In the genomic region with DNA sequence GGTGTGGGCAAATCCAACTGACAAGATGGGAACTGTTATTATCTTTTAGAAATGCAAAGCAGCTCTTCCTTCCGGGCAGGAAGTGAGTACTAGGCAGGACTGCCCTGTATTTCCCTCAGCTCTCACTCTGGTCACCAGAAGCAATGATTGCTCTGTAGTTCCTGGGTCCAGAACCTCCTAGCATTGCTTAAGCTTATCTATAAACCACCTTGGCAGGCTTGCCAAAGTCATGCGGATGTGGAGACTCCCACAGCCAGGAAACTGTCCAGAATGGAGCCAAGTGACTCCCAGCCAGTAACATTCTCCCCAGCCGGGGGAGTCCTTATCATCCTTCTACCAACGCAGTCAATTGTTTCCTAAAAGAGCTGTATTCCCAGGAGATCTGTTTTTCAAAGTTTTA, we compare ENCODE assay signal across 11 mouse cellular contexts. TPM values are rescaled to one million over a fixed set of nuclear protein-coding genes. Genes with fewer than 3 reads are reported as not detected.
DNase-seq lines count a peak whose midpoint lies in the region; ATAC-seq and TF ChIP-seq lines count a peak whose summit lies in the region.
"Had no signal": no experiment of that assay in that cellular context is flagged by ENCODE, and none has a peak within 500 bp of the region (broad histone marks: within the 10 kb centered on the region; RNA-seq: fewer than 3 reads in every experiment).

No protein-coding gene starts in this region.

- H3K4me1 ChIP-seq in lung, adult 2 months (ENCODE audit: control insufficient read depth, insufficient read depth, low read length) = peaks cover 6% of the 10 kb centered on the region
- H3K4me1 ChIP-seq: midbrain, embryonic 12.5 days had no signal

- intact Hi-C loops in gastrocnemius, postnatal 14 days (cut with DNase I; ENCODE audit: low total_unique reads) = no loop called here

- no peak for TF ChIP-seq POLR2A in lung, adult 2 months (IDR thresholded peaks at IDR 0.05; ENCODE audit: borderline replicate concordance, extremely low read depth, low read depth, low read length)

- DNase-seq in 3134 (ENCODE audit: extremely low read depth, insufficient read length, low spot score) = peak; percentile 18
- DNase-seq in adrenal gland, postnatal 10 days = peak; percentile 52
- DNase-seq in lung, adult 2 months = peak; percentile 28
- no peak for DNase-seq in gastrocnemius, adult 18-20 months (ENCODE audit: low spot score)
- DNase-seq in thymus, postnatal 25 days = no peak
- DNase-seq in layer of hippocampus, postnatal 36 days = no peak
- no peak for DNase-seq in gastrocnemius, postnatal 14 days
- DNase-seq: spleen, adult 18-20 months had no signal

- 15% methylated on average over 4 of the region's 4 CpGs for WGBS in lung, adult 2 months

- ATAC-seq in hematopoietic stem cell, adult 5-6 weeks (replicated peaks in 1 of 2; ENCODE audit: insufficient read depth in 1 of 2, low FRiP score in 2 of 2, low TSS enrichment in 1 of 2, low read depth in 1 of 2, poor library complexity in 2 of 2, severe bottlenecking in 2 of 2) = peak; percentile 59 to 78

- no peak for TF ChIP-seq CTCF in lung, adult 2 months (IDR thresholded peaks at IDR 0.05; ENCODE audit: insufficient read depth, low read length)

- H3K4me3 ChIP-seq in lung, adult 2 months (replicated peaks; ENCODE audit: extremely low read depth, low read depth, low read length) = no peak overlapping the region
- H3K4me3 ChIP-seq: midbrain, embryonic 12.5 days had no signal

RNA-seq across cellular contexts. Expression of gene Gpr39, which starts 13.7 kb away (rescaled TPM):
- under 1 TPM; 0.64 to 0.93 TPM for total RNA-seq in adrenal gland, postnatal 10 days (2021)
- total RNA-seq in hematopoietic stem cell, adult 5-6 weeks (2017) = not detected in 2 replicates
- 4.5 and 5.5 TPM in 2 replicates for polyA plus RNA-seq in lung, adult 2 months (2012; rRNA removed)
- total RNA-seq in gastrocnemius, adult 18-20 months (2021) = not detected
- under 1 TPM; 0.17 to 0.25 TPM for total RNA-seq in layer of hippocampus, postnatal 36 days (2021)
- not detected for total RNA-seq in gastrocnemius, postnatal 14 days (2021)
- polyA plus RNA-seq: embryonic facial prominence, embryonic 11.5 days; midbrain, embryonic 12.5 days had no signal

Comparison
In these comparisons a context has a peak if more than half of its experiments do, and no peak if none do; other contexts are left out.
1. DNase-seq: peak in 3134 (single experiment), adrenal gland, postnatal 10 days (single experiment) and lung, adult 2 months (single experiment); none in gastrocnemius, adult 18-20 months (single experiment), thymus, postnatal 25 days (single experiment), layer of hippocampus, postnatal 36 days (0 of 2) and gastrocnemius, postnatal 14 days (single experiment).